Mouse (Mus musculus) thymus, postnatal 10 days (tissue): ENCODE data around the gene Gm49393.

Experiments used
- DNase-seq, 2 experiments: peaks; one replicate each; pipeline ENCODE4 v3.0.0; 2021; ENCODE audit warnings: low spot score in 2 of 2

Gm49393 gene

DNA sequence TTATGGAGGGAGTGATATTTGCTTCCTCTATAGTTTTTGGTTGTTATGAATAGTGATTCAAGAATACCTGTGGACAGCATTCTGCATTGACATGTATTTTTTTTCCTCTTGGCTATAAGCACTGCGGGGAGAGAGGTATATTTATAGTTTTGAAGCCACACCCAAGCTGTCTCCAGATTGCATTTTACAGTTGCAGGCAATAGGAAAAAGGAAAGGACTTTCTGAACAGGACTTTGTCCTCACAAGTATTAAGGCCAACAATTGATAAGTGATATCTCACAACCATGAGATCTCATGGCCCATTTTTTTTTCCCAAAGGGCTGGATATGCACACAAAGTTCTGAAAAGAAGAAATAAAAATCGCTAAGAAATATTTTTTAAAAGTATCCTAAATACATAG lies 125.7 kb downstream of the Gm49393 start:
- no peak for DNase-seq
